Mouse (Mus musculus): Measurements from ENCODE around the gene Oas1g. TPM values are rescaled to one million over a fixed set of nuclear protein-coding genes. Genes with fewer than 3 reads are reported as not detected.
A peak's percentile ranks its signal among the peaks of the same experiment; 100 is the strongest.
"Not testable (repeated sequence)": the region's sequence is repeated elsewhere in the genome, so short reads cannot be mapped to it uniquely, and the experiment has no call there.

Oas1g gene
- total RNA-seq (2017) = 2.6 to 4.9 TPM (median 3.5 TPM) in 3 replicates

DNA sequence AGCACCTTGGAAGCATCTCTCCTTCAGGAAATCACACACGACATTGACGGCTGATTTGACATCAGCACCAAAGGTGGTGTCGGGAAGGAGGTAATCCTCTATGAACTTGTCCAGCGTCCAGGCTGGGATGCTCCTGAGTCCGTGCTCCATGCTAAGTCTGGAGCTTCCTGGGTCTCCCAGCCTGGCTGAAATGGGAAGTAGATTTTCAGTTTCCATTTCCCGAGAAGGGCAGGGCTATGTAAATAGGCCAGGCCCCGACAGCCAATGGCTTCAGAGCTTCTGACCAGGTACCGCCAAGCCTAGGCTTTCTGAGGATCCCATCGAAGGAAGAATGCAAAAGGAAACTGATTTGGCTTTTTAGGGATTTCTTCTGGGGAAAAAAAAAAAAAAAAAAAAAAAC lies at the start of gene Oas1g:
Oas1g (minus strand) TSS at position 201 of the 400 bp plus-strand sequence.
- ATAC-seq (replicated peaks; ENCODE audit: insufficient number of reproducible peaks, low FRiP score, low TSS enrichment, poor library complexity, severe bottlenecking) = peak; percentile 50

DNA sequence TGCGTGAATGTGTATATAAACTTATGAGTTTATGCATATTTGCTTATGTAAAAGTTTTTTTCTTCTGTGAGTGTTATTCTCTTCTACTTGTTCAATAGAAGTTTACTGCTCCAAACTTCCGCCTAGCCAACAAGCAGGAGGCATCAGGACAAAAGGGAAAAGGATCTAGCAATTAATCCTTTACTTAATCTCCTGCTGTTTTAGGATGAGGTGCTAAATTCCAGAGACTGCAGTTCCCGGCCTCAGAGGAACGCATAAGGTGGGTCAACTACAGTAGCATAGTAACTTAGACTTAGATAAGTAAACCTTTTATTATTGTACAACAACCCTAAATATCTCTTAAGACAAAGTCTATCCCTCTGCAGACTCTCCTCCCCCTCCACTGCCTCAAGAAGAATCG lies 46.6 kb upstream of the Oas1g start:
- no peak for ATAC-seq (replicated peaks; ENCODE audit: insufficient number of reproducible peaks, low FRiP score, low TSS enrichment, poor library complexity, severe bottlenecking)

DNA sequence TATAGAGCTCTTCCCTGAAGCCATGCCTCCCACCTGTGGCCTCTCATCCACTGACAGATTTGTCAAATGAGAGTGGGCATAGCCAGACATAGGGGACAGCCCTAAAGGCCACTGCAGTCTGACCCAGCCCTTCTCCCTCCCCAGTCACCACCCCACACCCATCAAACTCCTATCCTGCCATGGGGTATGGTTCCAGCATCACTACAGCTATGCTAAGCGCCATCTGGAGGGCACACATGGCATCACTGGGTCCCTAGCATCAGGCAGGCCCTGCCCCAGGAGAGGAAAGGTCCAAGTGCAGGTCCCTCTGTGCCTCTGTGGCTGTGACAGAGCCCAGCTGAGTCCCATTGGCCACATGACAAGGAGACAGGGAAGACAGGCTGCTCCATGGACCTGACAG lies 39.6 kb upstream of the Oas1g start:
- no peak for ATAC-seq (replicated peaks; ENCODE audit: insufficient number of reproducible peaks, low FRiP score, low TSS enrichment, poor library complexity, severe bottlenecking)

DNA sequence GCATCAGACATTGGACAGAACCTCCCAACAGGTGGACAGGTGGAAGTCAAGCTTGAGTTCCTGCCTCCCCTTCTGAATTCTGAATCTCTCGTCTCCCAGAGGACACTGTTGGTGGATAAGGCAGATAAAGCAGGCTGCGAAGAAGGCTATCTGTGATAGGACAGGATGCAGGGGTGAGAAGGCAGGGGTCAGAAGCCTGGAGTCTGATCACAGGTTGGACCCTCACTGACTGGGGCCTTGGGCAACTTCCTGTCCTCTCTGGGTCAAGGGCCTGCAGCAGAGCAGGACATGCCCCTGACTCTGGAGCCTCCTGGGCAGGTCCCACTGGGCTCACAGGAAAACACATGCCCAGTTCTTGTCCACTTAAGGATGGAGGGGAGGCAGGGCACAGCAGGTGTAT lies 38.9 kb upstream of the Oas1g start:
- not testable (repeated sequence) for ATAC-seq (replicated peaks; ENCODE audit: insufficient number of reproducible peaks, low FRiP score, low TSS enrichment, poor library complexity, severe bottlenecking)

DNA sequence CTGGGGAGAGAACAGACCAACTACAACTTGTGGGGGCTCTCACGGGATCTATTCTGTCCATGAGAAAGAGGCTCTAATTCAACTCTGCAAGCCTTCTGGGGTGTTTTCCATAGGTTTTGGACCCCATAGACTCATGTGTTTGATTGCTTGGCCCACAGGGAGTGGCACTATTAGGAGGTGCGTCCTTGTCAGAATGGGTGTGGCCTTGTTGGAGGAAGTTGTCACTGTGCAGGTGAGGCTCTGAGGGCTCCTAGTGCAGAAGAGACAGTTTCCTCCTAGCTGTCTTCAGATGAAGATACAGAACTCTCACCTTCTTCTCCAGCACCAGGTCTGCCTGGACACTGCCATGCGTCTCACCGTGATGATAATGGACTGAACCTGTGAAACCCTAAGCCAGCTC lies 37.1 kb upstream of the Oas1g start:
- ATAC-seq (replicated peaks; ENCODE audit: insufficient number of reproducible peaks, low FRiP score, low TSS enrichment, poor library complexity, severe bottlenecking) = not testable (repeated sequence)

DNA sequence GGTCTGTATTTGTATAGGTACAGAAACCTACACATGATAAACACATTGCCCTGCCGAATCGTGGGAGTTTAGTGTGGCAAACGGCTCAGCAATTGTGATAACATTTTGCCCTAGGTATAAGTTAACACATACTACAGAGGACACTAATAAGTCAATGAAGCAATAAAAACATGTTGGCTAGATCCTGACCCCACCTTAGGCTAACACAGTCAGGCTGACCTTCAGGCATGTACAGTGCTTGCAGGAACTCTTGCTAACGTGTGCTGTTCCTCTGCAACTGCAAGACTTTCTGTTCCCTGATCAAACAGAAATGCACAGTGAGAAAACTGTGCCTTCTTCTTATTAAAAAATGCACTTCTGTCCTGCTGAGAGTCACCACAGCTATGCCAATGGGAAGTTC lies 36.6 kb upstream of the Oas1g start:
- no peak for ATAC-seq (replicated peaks; ENCODE audit: insufficient number of reproducible peaks, low FRiP score, low TSS enrichment, poor library complexity, severe bottlenecking)

DNA sequence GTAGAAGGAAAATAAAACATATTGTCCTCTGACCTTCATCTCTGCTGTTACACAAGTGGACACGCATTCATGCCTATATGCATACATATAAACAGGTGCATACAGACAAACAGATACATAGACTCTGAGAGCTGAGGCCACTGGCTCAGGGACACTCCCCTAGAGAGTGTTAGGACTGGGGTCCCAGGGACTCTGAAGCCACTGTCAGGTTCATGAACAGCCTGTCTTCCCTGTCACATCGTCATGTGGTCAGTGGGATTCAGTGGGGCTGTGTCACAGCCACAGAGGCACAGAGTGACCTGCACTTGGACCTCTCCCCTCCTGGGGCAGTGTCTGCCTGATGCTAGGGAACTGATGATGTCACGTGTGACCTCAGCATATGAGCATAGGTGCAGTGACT lies 32.9 kb upstream of the Oas1g start:
- no peak for ATAC-seq (replicated peaks; ENCODE audit: insufficient number of reproducible peaks, low FRiP score, low TSS enrichment, poor library complexity, severe bottlenecking)

DNA sequence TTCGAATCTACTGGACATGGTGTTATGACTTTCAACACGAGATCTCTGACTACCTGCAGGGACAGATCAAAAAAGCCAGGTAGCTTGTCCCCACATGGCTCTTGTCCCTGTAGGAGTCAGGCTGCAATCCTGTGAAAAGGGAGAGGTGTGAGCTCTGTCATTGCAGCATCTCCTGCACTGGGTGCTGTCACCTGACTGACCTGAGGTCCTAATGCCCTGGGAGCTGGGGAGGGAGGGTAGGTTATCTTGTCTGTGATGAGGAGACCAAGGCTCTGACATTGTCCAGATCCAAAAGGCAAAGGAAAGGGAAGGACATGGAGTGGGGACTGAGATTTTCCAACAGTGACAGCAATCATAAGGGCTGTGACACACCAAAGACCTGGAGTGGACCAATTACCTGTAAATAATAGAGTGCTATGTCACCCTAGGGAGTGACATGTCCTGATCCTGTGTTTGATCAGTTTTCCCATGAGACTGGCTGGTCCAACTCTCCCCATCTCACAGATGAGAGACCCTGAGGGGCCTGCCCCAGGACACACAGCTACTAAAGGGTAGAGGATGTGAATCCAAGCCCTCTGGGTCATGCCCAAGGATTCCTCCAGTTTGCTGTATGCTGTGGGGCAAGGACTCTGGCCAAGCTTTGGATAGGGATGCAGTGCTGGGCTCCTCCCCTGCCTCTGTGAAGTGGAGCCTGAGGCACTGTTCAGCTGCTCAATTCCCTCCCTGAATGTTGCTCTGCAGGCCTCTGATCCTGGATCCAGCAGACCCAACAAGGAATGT lies 31.9 kb upstream of the Oas1g start:
- ATAC-seq (replicated peaks; ENCODE audit: insufficient number of reproducible peaks, low FRiP score, low TSS enrichment, poor library complexity, severe bottlenecking) = not testable (repeated sequence)

DNA sequence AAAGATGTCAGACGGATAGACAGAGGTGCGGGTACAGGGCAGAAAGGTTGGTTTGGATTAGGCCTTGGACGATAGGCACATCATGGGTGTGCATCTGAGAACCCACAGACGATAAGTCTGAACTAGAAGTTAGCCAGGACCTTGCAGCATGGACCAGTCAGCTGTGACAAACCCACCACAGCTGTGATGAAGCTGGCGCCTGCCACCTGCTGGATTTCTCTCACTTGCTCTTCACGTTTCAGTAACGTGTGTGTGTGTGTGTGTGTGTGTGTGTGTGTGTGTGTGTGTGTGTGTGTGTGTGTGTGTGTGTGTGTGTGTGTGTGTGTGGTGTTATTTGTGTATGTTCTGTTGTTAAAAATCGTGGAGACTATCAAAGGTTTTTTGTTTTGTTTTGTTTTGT lies 26.8 kb upstream of the Oas1g start, which contains the start of gene Oas1d:
Oas1d (plus strand) TSS at position 333 of the 400 bp plus-strand sequence.
- ATAC-seq (replicated peaks; ENCODE audit: insufficient number of reproducible peaks, low FRiP score, low TSS enrichment, poor library complexity, severe bottlenecking) = not testable (repeated sequence)

DNA sequence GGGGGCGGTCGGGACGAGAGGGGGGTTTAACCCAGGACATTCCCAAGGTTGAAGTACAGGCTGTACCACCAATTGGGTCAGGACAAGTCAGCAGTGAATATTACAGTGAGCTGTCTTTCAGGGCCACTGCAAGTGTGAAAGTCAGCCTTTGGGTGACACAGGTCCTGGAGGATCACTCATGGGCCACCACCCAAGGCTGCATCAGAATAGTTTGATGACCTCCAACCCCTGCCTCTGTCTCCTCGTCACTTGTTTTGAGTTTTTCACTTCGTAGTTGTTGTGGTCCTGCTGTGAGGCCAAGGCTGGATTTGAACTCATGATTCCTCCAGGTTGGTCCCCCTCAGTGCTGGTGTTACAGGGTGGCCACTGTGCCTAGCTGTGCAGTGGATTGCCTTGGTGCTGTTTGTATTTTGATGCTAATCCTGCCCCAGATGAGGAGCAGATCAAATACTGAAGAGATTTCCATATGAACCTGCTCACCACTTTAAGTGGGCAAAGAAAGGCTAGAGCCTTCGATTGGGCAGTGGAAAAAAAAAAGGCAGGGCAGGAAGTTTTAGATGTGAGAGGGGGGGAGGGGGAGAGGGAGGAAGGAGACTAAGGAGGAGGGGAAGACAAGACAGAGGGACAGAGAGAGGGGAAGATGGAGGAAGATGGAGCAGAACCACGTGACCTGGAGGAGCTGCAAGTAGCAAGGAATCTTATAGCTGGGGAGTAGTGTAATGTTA lies 20.9 kb upstream of the Oas1g start:
- ATAC-seq (replicated peaks; ENCODE audit: insufficient number of reproducible peaks, low FRiP score, low TSS enrichment, poor library complexity, severe bottlenecking) = no peak

DNA sequence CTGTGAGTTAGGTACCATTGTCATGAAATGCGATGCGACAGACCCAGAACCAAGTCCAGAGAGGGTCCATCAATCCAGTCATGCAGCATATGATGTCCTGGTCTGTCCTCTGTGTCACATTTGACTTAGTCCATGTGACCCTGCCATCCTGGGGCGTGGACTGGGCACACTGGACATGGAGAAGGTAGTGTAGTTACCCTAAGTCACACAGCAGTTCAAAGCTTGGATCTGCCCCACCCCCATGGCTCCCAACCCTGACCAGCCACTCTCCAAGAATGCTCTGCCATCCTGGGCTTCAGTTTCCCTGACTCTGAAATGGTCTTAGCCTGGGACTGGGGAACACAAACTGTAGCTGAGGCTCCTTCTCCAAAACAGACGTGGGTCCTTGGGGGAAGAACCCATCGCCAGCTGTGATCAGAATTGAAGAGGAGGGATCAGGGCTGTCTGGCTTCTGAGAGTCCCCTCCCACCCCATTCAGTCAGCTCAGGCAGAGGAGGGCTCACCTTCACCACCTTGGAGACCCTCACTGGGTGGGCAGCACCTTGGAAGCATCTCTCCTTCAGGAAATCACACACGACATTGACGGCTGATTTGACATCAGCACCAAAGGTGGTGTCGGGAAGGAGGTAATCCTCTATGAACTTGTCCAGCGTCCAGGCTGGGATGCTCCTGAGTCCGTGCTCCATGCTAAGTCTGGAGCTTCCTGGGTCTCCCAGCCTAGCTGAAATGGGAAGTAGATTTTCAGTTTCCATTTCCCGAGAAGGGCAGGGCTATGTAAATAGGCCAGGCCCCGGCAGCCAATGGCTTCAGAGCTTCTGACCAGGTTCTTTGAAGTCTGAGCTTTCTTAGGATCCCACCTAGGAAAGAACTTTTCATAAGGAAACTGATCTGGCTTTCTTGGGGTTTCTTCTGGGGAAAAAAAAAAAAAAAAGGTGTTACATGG lies 19.6 kb upstream of the Oas1g start, which contains the start of gene Oas1a:
Oas1a (minus strand) TSS at position 731 of the 943 bp plus-strand sequence.
- ATAC-seq (replicated peaks; ENCODE audit: insufficient number of reproducible peaks, low FRiP score, low TSS enrichment, poor library complexity, severe bottlenecking) = peak; percentile 50

DNA sequence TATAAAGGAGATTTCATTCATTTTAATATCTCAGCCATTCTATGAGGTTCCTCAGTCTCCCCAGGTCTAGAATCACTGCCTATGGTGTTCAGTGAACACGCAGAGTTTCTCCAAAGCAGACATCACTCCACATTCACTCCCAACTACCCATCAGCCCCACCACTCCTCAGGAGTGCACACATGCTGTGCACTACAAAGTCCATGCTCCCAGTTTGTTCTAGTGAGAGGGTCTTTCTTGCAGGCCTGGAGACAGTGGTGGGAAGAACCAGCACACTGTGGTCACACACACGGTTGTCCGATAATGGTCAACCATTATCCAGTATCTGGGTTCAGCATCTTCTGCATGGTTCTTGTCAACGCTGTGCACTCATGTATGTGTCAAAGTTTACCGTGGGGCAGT lies 14.6 kb upstream of the Oas1g start:
- no peak for ATAC-seq (replicated peaks; ENCODE audit: insufficient number of reproducible peaks, low FRiP score, low TSS enrichment, poor library complexity, severe bottlenecking)

DNA sequence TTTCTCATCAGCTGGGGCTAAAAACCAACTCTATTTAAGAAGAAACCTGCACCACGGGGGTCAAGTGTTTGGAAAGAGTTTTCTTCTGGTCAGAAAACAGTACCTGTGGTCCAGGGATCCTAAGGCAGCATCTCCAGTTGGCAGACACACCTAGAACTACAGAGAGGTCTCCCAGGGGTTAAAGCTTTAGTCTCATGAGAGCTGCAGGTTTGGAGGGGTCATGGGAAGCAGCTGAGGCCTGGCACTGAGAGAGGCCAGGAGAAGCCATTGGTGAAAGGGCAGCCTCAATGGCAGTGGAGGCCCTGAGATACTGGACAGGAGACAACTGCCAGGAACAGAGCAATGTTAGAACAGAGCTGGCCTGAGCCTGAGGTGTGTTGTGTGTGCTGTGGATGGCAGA lies 13.3 kb upstream of the Oas1g start:
- ATAC-seq (replicated peaks; ENCODE audit: insufficient number of reproducible peaks, low FRiP score, low TSS enrichment, poor library complexity, severe bottlenecking) = no peak

DNA sequence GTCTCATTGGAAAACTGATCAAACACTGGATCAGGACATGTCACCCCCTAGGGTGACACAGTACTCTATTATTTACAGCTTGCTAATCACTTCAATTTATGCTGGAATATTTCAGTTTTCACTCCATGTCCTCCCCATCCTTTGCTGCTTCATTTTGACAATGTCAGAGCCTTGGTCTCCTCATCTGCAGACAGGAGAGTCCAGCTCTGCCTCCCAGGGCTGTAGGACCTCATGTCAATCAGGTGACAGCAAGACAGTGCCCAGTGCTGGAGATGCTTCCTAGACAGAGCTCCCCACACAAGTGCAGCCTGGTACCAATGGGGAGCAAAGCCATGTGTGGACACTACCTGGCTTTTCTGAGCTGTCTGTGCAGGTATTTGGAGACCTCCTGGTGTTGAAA lies 11.3 kb upstream of the Oas1g start:
- ATAC-seq (replicated peaks; ENCODE audit: insufficient number of reproducible peaks, low FRiP score, low TSS enrichment, poor library complexity, severe bottlenecking) = no peak

DNA sequence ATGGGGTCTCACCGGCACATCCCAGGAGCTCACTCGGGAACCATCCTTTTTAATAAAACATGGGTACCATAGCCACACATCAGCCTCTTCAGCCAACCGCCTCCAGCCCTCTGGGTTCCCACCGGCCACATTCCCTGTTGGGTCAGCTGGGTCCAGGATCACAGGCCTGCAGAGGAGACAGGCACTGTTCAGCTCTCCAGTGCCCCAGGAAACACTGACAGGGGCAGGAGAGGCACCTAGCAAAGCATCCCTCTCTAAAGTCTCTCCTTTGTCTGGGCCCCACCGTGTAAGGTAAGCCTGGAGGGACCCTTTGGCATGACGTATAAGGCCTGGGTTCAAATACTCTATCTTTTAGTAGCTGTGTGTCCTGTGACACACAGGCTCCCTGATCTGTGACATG lies 10.9 kb upstream of the Oas1g start:
- no peak for ATAC-seq (replicated peaks; ENCODE audit: insufficient number of reproducible peaks, low FRiP score, low TSS enrichment, poor library complexity, severe bottlenecking)

DNA sequence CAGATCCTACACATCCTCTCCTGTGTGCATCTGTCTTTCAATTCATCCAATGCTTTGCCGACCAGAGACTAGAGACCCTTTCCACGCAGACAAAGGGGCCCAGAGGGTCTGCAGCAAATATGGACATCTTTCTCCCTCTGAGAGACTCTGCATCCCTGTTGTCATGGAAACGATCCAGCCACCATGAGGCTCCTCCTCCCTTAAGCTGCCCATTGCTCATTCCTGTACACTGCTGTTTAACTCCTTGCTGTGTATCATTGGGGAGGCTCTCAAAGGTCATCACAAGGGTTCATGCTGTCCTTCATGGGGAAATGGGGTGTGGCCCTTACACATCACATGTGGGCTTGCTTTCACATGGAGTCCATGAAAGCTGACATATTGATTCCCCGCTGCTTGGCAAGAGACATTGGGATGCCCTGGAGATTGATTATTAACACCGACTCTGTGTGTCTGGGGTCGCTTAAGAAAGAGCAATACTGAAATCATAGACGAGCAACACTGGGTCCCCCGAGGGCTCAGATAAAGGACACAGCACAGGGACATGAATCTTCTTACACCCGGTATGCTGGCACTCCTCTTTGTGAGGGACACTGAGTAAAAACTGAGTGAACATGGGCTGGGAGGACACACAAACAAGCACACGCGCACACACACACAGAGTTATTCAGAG lies 8.0 kb upstream of the Oas1g start:
- ATAC-seq (replicated peaks; ENCODE audit: insufficient number of reproducible peaks, low FRiP score, low TSS enrichment, poor library complexity, severe bottlenecking) = no peak

DNA sequence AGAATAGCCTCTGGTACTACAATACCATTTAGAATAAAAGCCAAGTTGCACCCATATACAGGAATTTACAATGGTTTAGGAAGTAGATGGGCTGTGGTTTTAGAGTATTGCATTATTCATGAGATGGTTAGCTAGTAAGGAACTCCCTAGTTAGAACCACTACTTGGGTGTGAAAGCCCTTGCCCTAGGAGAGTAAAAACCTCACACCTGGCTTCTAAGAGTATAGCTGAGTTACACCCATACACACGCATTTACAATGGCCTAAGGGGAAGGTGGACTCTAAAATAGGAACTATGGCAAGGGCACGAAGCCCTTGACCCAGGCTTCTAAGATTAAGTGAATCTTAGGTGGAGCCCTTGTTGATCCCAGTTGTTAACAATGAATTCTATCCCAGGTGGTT lies 7.3 kb upstream of the Oas1g start:
- not testable (repeated sequence) for ATAC-seq (replicated peaks; ENCODE audit: insufficient number of reproducible peaks, low FRiP score, low TSS enrichment, poor library complexity, severe bottlenecking)

DNA sequence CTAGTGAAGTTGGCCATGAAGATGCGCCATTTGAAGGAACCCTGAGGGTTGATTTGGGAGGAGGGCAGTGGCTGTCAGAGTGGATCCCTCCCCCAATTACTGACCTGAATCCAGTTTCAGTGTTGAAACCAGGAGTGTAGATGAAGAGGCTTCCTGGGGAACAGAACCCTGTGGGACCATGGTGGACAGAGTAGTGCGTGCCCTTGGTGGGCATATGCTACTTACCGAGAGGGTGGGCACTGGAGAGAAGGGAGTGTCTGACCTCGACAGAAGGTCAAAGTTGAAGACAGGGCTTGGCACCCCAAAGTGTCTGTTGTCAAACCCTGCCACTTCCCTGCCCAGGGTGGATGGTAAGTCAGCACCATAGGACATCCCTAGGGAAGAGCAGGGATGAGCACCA lies 6.5 kb upstream of the Oas1g start:
- ATAC-seq (replicated peaks; ENCODE audit: insufficient number of reproducible peaks, low FRiP score, low TSS enrichment, poor library complexity, severe bottlenecking) = not testable (repeated sequence)
